Mouse (Mus musculus) adrenal gland, adult 2 months (tissue): ENCODE results near the gene Zfp563. TPM values are rescaled to one million over a fixed set of nuclear protein-coding genes. Genes with fewer than 3 reads are reported as not detected.

Experiments
- DNase-seq: peaks from one replicate; pipeline ENCODE4 v3.0.0; 2021
- long read RNA-seq: library from polyadenylated mRNA; stranded (forward); transcript quantifications from one replicate; pipeline ENCODE4 v2.0.0, GENCODE M21; 2021
- polyA plus RNA-seq: library from polyadenylated mRNA; depleted of rRNA; stranded (reverse); fragments of >200 nt; gene quantifications from 2 replicates; pipeline ENCODE4 v1.2.3, GENCODE M21; 2012; rRNA removed
- total RNA-seq, 2 experiments: library from RNA; stranded (reverse); gene quantifications; 2 replicates each; pipeline ENCODE4 v1.2.3; 2021

Gene Zfp563
- 10 to 100 TPM in 1 of 2 experiments, 1 to 10 TPM in 1; 7.9 to 13.2 TPM for total RNA-seq
- polyA plus RNA-seq, result 0.37 and 0.58 TPM in 2 replicates
- long read RNA-seq, partial matches to known transcripts, result 0 of 2 reads
- long read RNA-seq, other reads (novel, unspliced or antisense), result 1 of 2 reads

DNA sequence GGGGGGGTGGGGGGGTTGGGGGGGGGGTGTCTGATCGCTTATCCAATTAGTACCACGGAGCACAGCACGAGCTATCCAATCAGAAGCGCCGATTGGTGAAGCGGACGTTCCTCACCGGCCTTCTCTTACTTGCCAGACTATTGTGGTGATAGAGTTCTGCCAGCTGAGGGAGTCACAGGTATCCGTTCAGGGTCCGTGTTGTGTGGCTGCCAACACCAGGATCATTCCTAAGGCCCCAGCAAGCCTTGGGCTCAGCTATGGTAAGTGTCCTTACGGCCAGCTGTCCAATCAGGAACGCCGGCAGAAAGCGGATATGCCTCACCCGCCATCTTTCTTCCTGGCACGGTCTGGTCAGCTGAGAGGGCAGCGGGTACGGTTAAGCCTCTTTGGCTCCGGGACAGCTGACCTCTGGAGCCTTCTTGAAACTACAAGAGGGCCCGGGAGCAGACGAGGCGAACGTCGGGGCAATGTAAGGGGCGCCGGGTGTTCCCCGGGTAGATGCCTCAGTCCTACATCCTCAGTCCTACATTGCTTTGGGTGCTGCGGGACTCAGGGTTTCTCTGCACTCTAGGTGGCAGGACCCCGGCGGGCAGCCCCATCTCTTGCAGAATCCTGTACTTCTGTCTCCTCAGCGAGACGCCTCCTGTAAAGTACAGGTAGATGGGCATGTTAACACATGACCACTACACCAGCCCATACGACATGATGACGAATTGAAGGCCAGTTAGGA, at the start of gene Zfp563:
Gene Zfp563 (plus strand): TSS at position 91 of the 730 bp plus-strand sequence.
- DNase-seq, result peak; percentile 97

DNA sequence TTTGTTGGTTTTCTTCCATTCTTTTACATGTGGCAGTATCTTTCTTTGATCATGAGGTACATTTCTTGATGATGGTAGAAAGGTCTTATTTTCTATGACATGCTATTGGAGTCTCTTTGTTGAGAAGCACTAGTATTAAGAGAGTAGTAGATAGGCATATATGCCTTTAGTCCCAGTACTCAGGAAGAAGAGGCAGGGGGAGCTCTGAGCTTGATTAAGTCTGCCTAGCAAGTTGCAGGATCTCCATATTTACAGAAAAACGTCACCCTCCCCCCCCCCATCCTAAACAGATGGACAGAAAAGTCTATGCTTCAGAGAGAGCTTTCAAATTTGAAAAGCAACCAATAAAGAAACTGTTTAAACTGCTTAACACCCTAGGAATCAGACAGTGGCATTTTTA, 30.3 kb upstream of the Zfp563 start:
- DNase-seq, result no peak

DNA sequence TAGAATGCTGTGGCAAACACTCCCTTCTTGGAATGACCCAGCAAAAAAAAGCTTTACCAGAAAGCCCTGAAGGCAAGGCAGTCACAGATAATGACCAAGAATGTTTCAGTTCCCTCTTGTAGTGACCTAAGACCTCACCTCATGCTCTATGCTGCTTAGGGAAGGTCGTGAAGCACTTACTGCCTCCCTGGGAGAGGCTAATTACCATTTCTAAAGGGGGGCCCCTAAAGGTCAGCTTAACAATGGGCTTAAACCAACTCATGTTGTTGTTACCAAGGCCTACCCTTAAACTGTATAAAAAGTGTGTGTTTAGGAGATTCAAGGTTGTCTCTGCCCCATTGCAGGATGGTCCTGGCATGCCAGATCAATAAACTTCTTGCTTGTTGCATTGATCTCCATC, 26.1 kb upstream of the Zfp563 start:
- DNase-seq, result no peak

DNA sequence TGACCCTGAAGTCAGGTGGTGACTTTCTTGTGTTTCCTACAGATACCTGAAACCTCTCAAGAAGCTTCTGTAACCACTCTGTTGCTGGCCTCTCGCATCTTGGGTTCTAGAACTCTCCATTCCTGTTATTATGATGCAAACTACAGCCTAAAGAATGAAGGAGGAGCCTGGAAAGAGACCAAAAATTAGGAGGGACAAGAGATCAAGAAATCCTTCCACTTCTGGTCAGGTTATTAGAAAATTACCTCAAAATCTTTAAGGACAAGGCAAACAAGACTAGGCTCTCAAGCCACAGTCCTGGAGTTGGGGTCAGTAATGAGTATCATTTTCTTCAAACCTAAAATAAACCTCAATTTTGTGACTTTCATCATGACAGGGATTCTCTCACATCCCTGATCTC, 21.2 kb upstream of the Zfp563 start, which contains the start of gene 4921501E09Rik:
Gene 4921501E09Rik (minus strand): TSS at position 101 of the 400 bp plus-strand sequence.
- DNase-seq, result no peak

DNA sequence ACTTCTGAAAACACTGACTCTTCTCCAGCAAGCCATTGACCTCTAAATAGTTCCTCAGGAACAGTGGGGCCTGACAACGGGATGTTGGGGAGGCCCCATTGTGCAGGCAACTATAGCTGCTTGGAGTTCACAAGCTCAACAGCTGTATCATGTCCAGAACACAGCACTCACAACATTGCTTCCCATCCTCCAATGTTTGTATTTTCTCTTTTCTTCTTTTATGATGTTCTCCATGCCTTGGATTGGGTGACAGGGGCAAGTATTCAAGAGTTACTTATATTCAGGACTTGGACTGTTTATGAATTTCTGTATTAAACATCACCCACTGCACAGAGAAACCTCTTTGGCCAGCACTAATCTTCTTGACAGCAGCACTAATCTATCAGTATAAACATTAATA, 2.5 kb downstream of the Zfp563 start:
- no peak for DNase-seq

DNA sequence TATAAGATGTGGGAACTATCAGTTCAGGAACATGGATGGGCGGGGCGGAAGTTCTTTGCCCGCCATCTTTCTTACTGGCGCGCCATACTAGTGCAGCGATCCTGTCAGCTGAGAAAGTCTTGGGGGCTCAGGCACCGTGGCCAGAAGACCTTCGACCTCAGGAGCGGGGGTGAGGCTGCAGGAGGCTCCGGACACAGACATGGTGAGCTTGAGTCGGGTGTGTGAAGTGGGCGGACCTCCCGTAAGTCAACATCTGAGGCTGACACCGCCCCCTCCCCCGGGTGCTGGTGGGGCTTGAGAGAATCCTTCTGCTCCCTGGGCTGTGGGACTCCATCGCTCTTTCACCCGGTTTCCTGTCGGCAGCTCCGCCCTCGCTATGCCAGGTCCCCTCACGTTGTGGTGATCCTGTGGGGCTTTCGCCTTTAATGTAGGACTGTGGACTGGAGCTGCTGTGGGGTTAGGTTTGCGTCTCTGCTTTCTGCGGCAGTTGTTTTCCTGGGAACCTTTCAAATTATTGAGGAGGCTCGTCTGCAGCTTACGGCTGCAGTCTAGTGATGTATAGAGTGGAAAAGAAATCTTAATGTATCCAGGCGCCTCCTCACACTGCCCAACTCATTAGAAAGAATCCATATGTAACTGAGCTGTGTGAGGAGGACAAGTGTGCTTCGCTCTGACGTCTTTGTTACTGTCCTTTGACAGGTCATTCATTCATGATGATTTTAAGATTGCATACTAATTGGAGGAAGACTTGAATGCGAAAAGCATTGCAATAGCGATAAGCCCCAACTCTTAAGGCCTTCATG, 3.5 kb downstream of the Zfp563 start:
- peak; percentile 89 for DNase-seq

DNA sequence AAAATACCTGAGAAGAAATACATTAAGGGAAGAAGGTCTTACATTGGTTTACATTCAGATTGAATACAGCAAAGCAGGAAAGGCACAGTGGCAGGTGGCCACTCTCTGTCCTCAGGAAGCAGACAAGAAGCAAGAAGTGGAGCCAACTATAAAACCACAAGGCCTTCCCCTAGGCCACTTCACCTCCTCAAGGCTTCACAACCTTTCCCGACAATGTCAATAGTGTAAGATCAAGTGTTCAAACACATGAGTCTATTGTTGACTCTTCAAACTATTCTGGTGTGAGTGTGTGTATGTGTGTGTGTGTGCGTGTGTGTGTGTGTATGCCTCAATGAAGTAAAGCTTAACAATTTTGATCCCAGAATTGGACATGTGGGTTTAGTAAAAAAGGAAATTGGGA, 8.3 kb downstream of the Zfp563 start:
- no peak for DNase-seq

DNA sequence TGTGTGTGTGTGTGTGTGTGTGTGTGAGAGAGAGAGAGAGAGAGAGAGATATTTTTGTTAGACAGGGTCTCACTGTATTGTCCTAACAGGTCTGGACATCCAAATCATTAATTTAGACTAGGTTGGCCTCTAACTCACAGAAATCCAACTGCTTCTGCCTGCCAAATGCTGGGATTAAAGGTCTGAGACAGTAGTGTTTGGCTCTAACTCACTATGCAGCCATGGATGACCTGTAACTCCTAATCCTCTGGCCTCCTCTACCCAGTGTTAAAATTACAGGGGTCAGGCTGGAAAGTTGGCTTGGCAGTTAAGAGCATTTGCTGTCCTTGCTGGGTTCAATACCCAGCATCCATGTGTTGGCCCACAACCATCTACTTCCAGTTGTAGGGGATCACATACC, 35.4 kb downstream of the Zfp563 start:
- DNase-seq, result no peak

DNA sequence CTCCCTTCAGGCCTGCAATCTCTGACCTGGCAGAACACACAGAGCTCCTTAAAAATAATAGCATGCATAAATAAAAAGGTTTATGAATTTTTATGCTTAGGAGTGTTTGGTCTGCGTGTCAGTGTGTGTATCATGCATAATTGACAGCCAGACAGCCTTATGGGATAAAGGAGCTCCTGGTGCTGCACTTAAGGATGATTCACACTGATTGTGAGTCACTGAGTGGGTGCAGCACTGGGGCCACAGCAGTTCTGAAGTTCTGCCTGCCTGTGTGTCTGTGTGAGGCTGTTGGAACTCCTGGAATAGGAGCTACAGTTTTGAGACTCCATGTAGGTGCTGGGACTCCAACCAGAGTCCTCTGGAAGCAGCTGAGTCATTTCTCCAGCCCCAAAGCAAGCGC, 37.1 kb downstream of the Zfp563 start:
- peak; percentile 26 for DNase-seq

DNA sequence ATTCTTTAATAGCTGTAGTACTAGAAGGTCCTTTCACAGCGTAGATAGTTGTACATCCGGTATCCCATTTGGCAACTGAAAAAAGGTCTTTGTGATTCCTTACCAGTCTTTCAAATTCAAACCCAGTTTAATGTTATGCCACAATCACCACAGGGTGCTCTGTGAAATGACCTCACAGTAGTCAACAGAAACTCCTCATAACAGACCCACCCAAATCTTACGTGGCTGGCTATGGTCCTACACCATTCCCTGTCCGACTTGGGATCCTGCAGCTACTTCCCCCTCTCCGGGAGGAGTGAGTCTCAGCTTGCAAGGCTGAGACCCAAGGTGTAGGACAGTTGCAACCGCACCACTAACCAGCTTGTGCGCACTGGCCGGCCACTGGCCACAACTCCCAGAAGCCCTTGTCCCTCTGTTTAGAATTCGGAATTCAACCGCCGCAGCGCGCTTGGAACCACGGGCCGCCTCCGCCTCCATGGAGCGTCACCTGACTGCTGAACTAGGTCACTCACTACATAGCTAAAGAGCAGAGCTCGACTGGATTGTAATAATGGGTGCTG, 50.2 kb downstream of the Zfp563 start, which contains the start of gene Morc2b:
Gene Morc2b (minus strand): TSS at position 423 of the 560 bp plus-strand sequence.
- no peak for DNase-seq

Other genes starting within 250 kb of the Zfp563 start
- gene Zfp870, start 197.7 kb upstream of the Zfp563 start, total RNA-seq, result 1 to 10 TPM; 7.4 to 8.4 TPM
- 0.33 and 0.43 TPM in 2 replicates for gene Zfp870, start 197.7 kb upstream of the Zfp563 start, polyA plus RNA-seq
- gene Cyp4f14, start 172.0 kb upstream of the Zfp563 start, total RNA-seq, result 10 to 100 TPM in 1 of 2 experiments, 1 to 10 TPM in 1; 6.6 to 14.1 TPM
- 12.9 and 17.9 TPM in 2 replicates for gene Cyp4f14, start 172.0 kb upstream of the Zfp563 start, polyA plus RNA-seq
- 10 to 100 TPM; 55.3 to 71.1 TPM for gene Cyp4f13, start 141.9 kb upstream of the Zfp563 start, total RNA-seq
- gene Cyp4f13, start 141.9 kb upstream of the Zfp563 start, polyA plus RNA-seq, result 80.1 and 92.0 TPM in 2 replicates
- 1 to 10 TPM; 3.8 to 4.4 TPM for gene Zfp472, start 123.5 kb upstream of the Zfp563 start, total RNA-seq
- 0.18 and 0.21 TPM in 2 replicates for gene Zfp472, start 123.5 kb upstream of the Zfp563 start, polyA plus RNA-seq
- 10 to 100 TPM in 1 of 2 experiments, 1 to 10 TPM in 1; 8.8 to 11.3 TPM for gene Zfp952, start 96.2 kb upstream of the Zfp563 start, total RNA-seq
- 1.1 and 1.5 TPM in 2 replicates for gene Zfp952, start 96.2 kb upstream of the Zfp563 start, polyA plus RNA-seq
- gene Zfp763, start 55.9 kb upstream of the Zfp563 start, total RNA-seq, result 1 to 10 TPM; 3.9 to 8.7 TPM
- gene Zfp763, start 55.9 kb upstream of the Zfp563 start, polyA plus RNA-seq, result 0.08 and 0.10 TPM in 2 replicates
- not detected for gene 4921501E09Rik, start 21.3 kb upstream of the Zfp563 start, total RNA-seq
- not detected in 2 replicates for gene 4921501E09Rik, start 21.3 kb upstream of the Zfp563 start, polyA plus RNA-seq
- gene Morc2b, start 50.4 kb downstream of the Zfp563 start, total RNA-seq, result not detected
- not detected in 2 replicates for gene Morc2b, start 50.4 kb downstream of the Zfp563 start, polyA plus RNA-seq
- not detected for gene Olfr55, start 79.1 kb downstream of the Zfp563 start, total RNA-seq
- gene Olfr55, start 79.1 kb downstream of the Zfp563 start, polyA plus RNA-seq, result not detected in 2 replicates
- gene Olfr239, start 102.0 kb downstream of the Zfp563 start, total RNA-seq, result not detected
- gene Olfr239, start 102.0 kb downstream of the Zfp563 start, polyA plus RNA-seq, result not detected in 2 replicates
- not detected for gene Olfr1564, start 132.4 kb downstream of the Zfp563 start, total RNA-seq
- gene Olfr1564, start 132.4 kb downstream of the Zfp563 start, polyA plus RNA-seq, result 0.06 TPM in 1 of 2 replicates, not detected in the other
- 10 to 100 TPM in 1 of 2 experiments, 1 to 10 TPM in 1; 7.1 to 10.2 TPM for gene Zfp955a, start 165.8 kb downstream of the Zfp563 start, total RNA-seq
- 0.16 and 0.37 TPM in 2 replicates for gene Zfp955a, start 165.8 kb downstream of the Zfp563 start, polyA plus RNA-seq
- gene Olfr63, start 175.4 kb downstream of the Zfp563 start, total RNA-seq, result under 1 TPM in 1 of 2 experiments, not detected in 1; 0.06 TPM
- not detected in 2 replicates for gene Olfr63, start 175.4 kb downstream of the Zfp563 start, polyA plus RNA-seq
- gene Zfp955b, start 200.2 kb downstream of the Zfp563 start, total RNA-seq, result 10 to 100 TPM in 1 of 2 experiments, 1 to 10 TPM in 1; 9.0 to 11.6 TPM
- gene Zfp955b, start 200.2 kb downstream of the Zfp563 start, polyA plus RNA-seq, result 0.87 and 1.1 TPM in 2 replicates